Mouse (Mus musculus) CH12.LX (cell line): ENCODE data around the gene Tyrp1. TPM values are rescaled to one million over a fixed set of nuclear protein-coding genes. Genes with fewer than 3 reads are reported as not detected.

Experiments
- DNase-seq: peaks from one replicate; pipeline ENCODE4 v3.0.0-alpha.2; 2013; ENCODE audit errors: extremely low read depth
- H3K27ac ChIP-seq: 2 replicates; pipeline ENCODE4 v1.5.1; 2012; ENCODE audit warnings: low read depth, mild to moderate bottlenecking, control low read depth, moderate library complexity; ENCODE audit not compliant: insufficient read depth
- H3K27me3 ChIP-seq: replicated peaks from 2 replicates; pipeline ENCODE3; 2012; ENCODE audit warnings: inconsistent platforms
- H3K36me3 ChIP-seq, 2 experiments: replicated peaks in 1 of 2; 2 replicates each; pipeline versions ENCODE3 to v1.6.1; 2012; ENCODE audit warnings: inconsistent platforms in 1 of 2, low read length in 1 of 2, mild to moderate bottlenecking in 1 of 2, mixed read lengths in 1 of 2, moderate library complexity in 1 of 2; ENCODE audit not compliant: control insufficient read depth in 1 of 2, insufficient read depth in 1 of 2
- H3K4me1 ChIP-seq, 2 experiments: 2 replicates each; pipeline ENCODE4 v1.6.1; 2012; ENCODE audit warnings: inconsistent platforms in 1 of 2, moderate library complexity in 1 of 2; ENCODE audit not compliant: insufficient read depth in 2 of 2, control insufficient read depth in 1 of 2
- H3K4me2 ChIP-seq: 2 replicates; pipeline ENCODE4 v1.6.1; 2012; ENCODE audit warnings: low read depth, mild to moderate bottlenecking, control low read depth; ENCODE audit not compliant: poor library complexity, insufficient read depth, severe bottlenecking
- H3K4me3 ChIP-seq, 3 experiments: fragments of 150-350 bp in 1 of 3; sonication (generic) in 1 of 3; replicated peaks in 1 of 3; 2 replicates each; pipeline versions ENCODE3 to v1.5.1; 2011 to 2012; ENCODE audit warnings: low read depth in 2 of 3, low read length in 2 of 3, mild to moderate bottlenecking in 2 of 3, moderate library complexity in 2 of 3, control low read depth in 1 of 3, improper control_type of control experiment in 1 of 3, inconsistent platforms in 1 of 3, mixed read lengths in 1 of 3; ENCODE audit not compliant: poor library complexity in 1 of 3
- H3K79me2 ChIP-seq: replicated peaks from 2 replicates; pipeline ENCODE4 v1.6.1; 2012; ENCODE audit warnings: mild to moderate bottlenecking, moderate library complexity; ENCODE audit not compliant: control insufficient read depth, poor library complexity, insufficient read depth, severe bottlenecking; ENCODE audit errors: extremely low read depth
- H3K9ac ChIP-seq: 2 replicates; pipeline ENCODE4 v1.6.1; 2012; ENCODE audit warnings: low read depth, mild to moderate bottlenecking, control low read depth, moderate library complexity; ENCODE audit not compliant: insufficient read depth
- H3K9me3 ChIP-seq: replicated peaks from 2 replicates; pipeline ENCODE3; 2012; ENCODE audit warnings: low read length, inconsistent platforms, mixed read lengths
- CHD1 ChIP-seq: IDR thresholded peaks from 2 replicates; pipeline ENCODE4 v1.6.1; 2012; ENCODE audit warnings: low read depth, low read length, improper control_type of control experiment, inconsistent platforms
- CHD2 ChIP-seq: IDR thresholded peaks from 2 replicates; pipeline ENCODE4 v1.6.1; 2011; ENCODE audit warnings: low read length, improper control_type of control experiment
- ETS1 ChIP-seq: conservative IDR thresholded peaks from 2 replicates; pipeline ENCODE4 v1.6.1; 2012; ENCODE audit warnings: low read depth, mild to moderate bottlenecking, inconsistent platforms, low read length, improper control_type of control experiment, moderate library complexity
- HCFC1 ChIP-seq: IDR thresholded peaks from 2 replicates; pipeline ENCODE4 v1.6.1; 2012; ENCODE audit warnings: low read depth, mild to moderate bottlenecking, inconsistent platforms, low read length, improper control_type of control experiment
- IRF4 ChIP-seq: IDR thresholded peaks from 2 replicates; pipeline ENCODE4 v1.6.1; 2014; ENCODE audit warnings: low read depth, mild to moderate bottlenecking, inconsistent platforms, low read length, improper control_type of control experiment
- JUND ChIP-seq: conservative IDR thresholded peaks from 2 replicates; pipeline ENCODE4 v1.6.1; 2011; ENCODE audit warnings: low read depth, low read length, improper control_type of control experiment
- MAZ ChIP-seq: IDR thresholded peaks from 2 replicates; pipeline ENCODE4 v1.6.1; 2012; ENCODE audit warnings: low read depth, mild to moderate bottlenecking, inconsistent platforms, low read length, improper control_type of control experiment, moderate library complexity
- MXI1 ChIP-seq: IDR thresholded peaks from 2 replicates; pipeline ENCODE4 v1.6.1; 2011; ENCODE audit warnings: mild to moderate bottlenecking, low read depth, low read length, improper control_type of control experiment
- MYC ChIP-seq: IDR thresholded peaks from 2 replicates; pipeline ENCODE4 v1.6.1; 2011; ENCODE audit warnings: low read depth, mild to moderate bottlenecking, improper control_type of control experiment, low read length
- NRF1 ChIP-seq: IDR thresholded peaks from 2 replicates; pipeline ENCODE4 v1.6.1; 2014; ENCODE audit warnings: low read depth, mild to moderate bottlenecking, inconsistent platforms, low read length, improper control_type of control experiment, moderate library complexity
- POLR2AphosphoS2 ChIP-seq: IDR thresholded peaks from 2 replicates; pipeline ENCODE4 v1.6.1; 2011; ENCODE audit warnings: low read depth, low read length, improper control_type of control experiment
- RAD21 ChIP-seq: IDR thresholded peaks from 2 replicates; pipeline ENCODE4 v1.6.1; 2011; ENCODE audit warnings: low read depth, mild to moderate bottlenecking, low read length, improper control_type of control experiment, moderate library complexity
- RCOR1 ChIP-seq: conservative IDR thresholded peaks from 2 replicates; pipeline ENCODE4 v1.6.1; 2012; ENCODE audit warnings: low read depth, mild to moderate bottlenecking, inconsistent platforms, low read length, improper control_type of control experiment
- SIN3A ChIP-seq: IDR thresholded peaks from 2 replicates; pipeline ENCODE4 v1.6.1; 2012; ENCODE audit warnings: low read length, improper control_type of control experiment, inconsistent platforms
- USF1 ChIP-seq: IDR thresholded peaks from 2 replicates; pipeline ENCODE4 v1.6.1; 2014; ENCODE audit warnings: low read depth, mild to moderate bottlenecking, inconsistent platforms, low read length, improper control_type of control experiment
- USF2 ChIP-seq: conservative IDR thresholded peaks from 2 replicates; pipeline ENCODE4 v1.6.1; 2011; ENCODE audit warnings: low read depth, low read length, improper control_type of control experiment
- ZC3H11A ChIP-seq: IDR thresholded peaks from 2 replicates; pipeline ENCODE4 v1.6.1; 2012; ENCODE audit warnings: low read depth, mild to moderate bottlenecking, inconsistent platforms, low read length, improper control_type of control experiment
- ZKSCAN1 ChIP-seq: IDR thresholded peaks from 2 replicates; pipeline ENCODE4 v1.6.1; 2012; ENCODE audit warnings: low read depth, inconsistent platforms, low read length, improper control_type of control experiment, borderline replicate concordance
- ZMIZ1 ChIP-seq: IDR thresholded peaks from 2 replicates; pipeline ENCODE4 v1.6.1; 2012; ENCODE audit warnings: low read depth, mild to moderate bottlenecking, inconsistent platforms, low read length, improper control_type of control experiment
- ZNF384 ChIP-seq: IDR thresholded peaks from 2 replicates; pipeline ENCODE4 v1.6.1; 2012; ENCODE audit warnings: low read depth, low read length, improper control_type of control experiment, inconsistent platforms
- dilution Hi-C: fragments of 300-500 bp; cut with MboI; formaldehyde crosslinking; loops from 2 replicates; pipeline ENCODE4 v1.14.3; 2020; ENCODE audit warnings: low sequenced_read_pairs; ENCODE audit not compliant: extremely low pct_unique_long_range_greater_than_20kb, extremely low pct_ligation_motif_present
- in situ Hi-C: fragments of 300-500 bp; cut with MboI; formaldehyde crosslinking; loops from 3 replicates; pipeline ENCODE4 v1.14.3; 2019; ENCODE audit warnings: low sequenced_read_pairs, low pct_ligation_motif_present, low pct_unique_long_range_greater_than_20kb, mixed read lengths
- polyA plus RNA-seq: library from polyadenylated mRNA; unstranded; fragments of >175 nt; gene quantifications from 2 replicates; pipeline ENCODE4 v1.2.1, GENCODE M21; 2012; ENCODE audit warnings: low read depth; ENCODE audit not compliant: insufficient read length
- total RNA-seq, 2 experiments: library from RNA; depleted of rRNA; stranded (reverse); fragments of 300-350 nt in 1 of 2; fragments of >200 nt in 1 of 2; gene quantifications; 2 replicates each; pipeline ENCODE4 v1.2.3; 2012 to 2014

Tyrp1 gene
- total and polyA plus RNA-seq, 3 experiments, result not detected

- H3K27me3 ChIP-seq, result no peaks in the 10 kb centered on the region
- no peaks in the 10 kb centered on the region for H3K79me2 ChIP-seq
- in situ Hi-C loops (no loop called here), dilution Hi-C loops (no loop called here)
- peaks cover 46% of the 10 kb centered on the region for H3K9me3 ChIP-seq
- no peaks in the 10 kb centered on the region for H3K36me3 ChIP-seq
- TF ChIP-seq MXI1 (no peak), MAZ (no peak), IRF4 (no peak), NRF1 (no peak), ZNF384 (no peak), RAD21 (no peak), ZKSCAN1 (no peak), CHD1 (no peak), MYC (no peak), CHD2 (no peak), ETS1 (no peak), HCFC1 (no peak), JUND (no peak), RCOR1 (no peak), USF1 (no peak), USF2 (no peak), ZMIZ1 (no peak), ZC3H11A (no peak), SIN3A (no peak)
- no peak overlapping the region for H3K4me2 ChIP-seq
- no peaks in the 10 kb centered on the region for H3K4me1 ChIP-seq
- H3K9ac ChIP-seq, result no peak overlapping the region
- no peak overlapping the region for H3K27ac ChIP-seq
- no peak for DNase-seq
- H3K4me3 ChIP-seq, result no peak overlapping the region
Measured at GRCm38 (mm10) chr4:80841980-80842379, 8.1 kb downstream of the Tyrp1 start.

- dilution Hi-C loops (no loop called here), in situ Hi-C loops (no loop called here)
- TF ChIP-seq POLR2AphosphoS2, result no peak
- no peak for TF ChIP-seq CHD1
- TF ChIP-seq HCFC1, result no peak
- no peak for TF ChIP-seq RCOR1
- TF ChIP-seq NRF1, result no peak
- no peaks in the 10 kb centered on the region for H3K79me2 ChIP-seq
- H3K9ac ChIP-seq, result no peak overlapping the region
- no peak overlapping the region for H3K27ac ChIP-seq
- no peaks in the 10 kb centered on the region for H3K36me3 ChIP-seq
- peaks cover 51% of the 10 kb centered on the region for H3K9me3 ChIP-seq
- H3K4me2 ChIP-seq, result no peak overlapping the region
- no peaks in the 10 kb centered on the region for H3K4me1 ChIP-seq
- DNase-seq, result no peak
- no peak overlapping the region for H3K4me3 ChIP-seq
- no peaks in the 10 kb centered on the region for H3K27me3 ChIP-seq
Measured at GRCm38 (mm10) chr4:80843752-80844151, 9.8 kb downstream of the Tyrp1 start.
